Mouse (Mus musculus) neutrophil, adult 59 days (primary cell): Measurements from ENCODE around the gene Olfr651. TPM values are rescaled to one million over a fixed set of nuclear protein-coding genes. Genes with fewer than 3 reads are reported as not detected.

Experiments
- total RNA-seq, 2 experiments: library from RNA; stranded (reverse); gene quantifications; 1 replicate in 1 of 2; 2 replicates in 1 of 2; pipeline ENCODE4 v1.2.4; 2023

Olfr651 gene
- total RNA-seq, result not detected

GRCm38 (mm10) chr7:104549833-104550232 lies at the start of gene Olfr651:
Olfr651 (plus strand) TSS chr7:104550133.

GRCm38 (mm10) chr7:104507421-104508065 lies 42.4 kb upstream of the Olfr651 start, which contains the start of gene Trim30d:
Trim30d (minus strand) TSS chr7:104507849.

GRCm38 (mm10) chr7:104560601-104561000 lies 10.7 kb downstream of the Olfr651 start, which contains the start of gene Olfr652:
Olfr652 (plus strand) TSS chr7:104560901.

GRCm38 (mm10) chr7:104577014-104577413 lies 27.1 kb downstream of the Olfr651 start, which contains the start of gene Olfr653:
Olfr653 (plus strand) TSS chr7:104577314.

GRCm38 (mm10) chr7:104586725-104587124 lies 36.8 kb downstream of the Olfr651 start, which contains the start of gene Olfr654:
Olfr654 (plus strand) TSS chr7:104587025.

GRCm38 (mm10) chr7:104601679-104602078 lies 51.7 kb downstream of the Olfr651 start, which contains the start of gene Olfr655:
Olfr655 (minus strand) TSS chr7:104601779.

Other genes starting within 250 kb of the Olfr651 start
- gene Trim12a, start 234.7 kb upstream of the Olfr651 start, total RNA-seq, result 10 to 100 TPM; 60.5 to 62.7 TPM
- gene Trim34b, start 220.7 kb upstream of the Olfr651 start, total RNA-seq, result 1 to 10 TPM; 1.5 to 1.6 TPM
- gene Trim12c, start 196.8 kb upstream of the Olfr651 start, total RNA-seq, result 10 to 100 TPM; 29.1 to 32.0 TPM
- 10 to 100 TPM; 55.8 to 60.5 TPM for gene Trim30b, start 180.2 kb upstream of the Olfr651 start, total RNA-seq
- gene Trim30c, start 149.3 kb upstream of the Olfr651 start, total RNA-seq, result under 1 TPM; 0.64 to 0.73 TPM
- gene Trim30a, start 84.9 kb upstream of the Olfr651 start, total RNA-seq, result 10 to 100 TPM; 39.9 to 50.2 TPM
- gene Trim30d, start 42.3 kb upstream of the Olfr651 start, total RNA-seq, result 10 to 100 TPM in 1 of 2 experiments, 1 to 10 TPM in 1; 9.8 to 10.1 TPM
- gene Olfr652, start 10.8 kb downstream of the Olfr651 start, total RNA-seq, result not detected
- not detected for gene Olfr653, start 27.2 kb downstream of the Olfr651 start, total RNA-seq
- not detected for gene Olfr654, start 36.9 kb downstream of the Olfr651 start, total RNA-seq
- gene Olfr655, start 51.6 kb downstream of the Olfr651 start, total RNA-seq, result not detected
- under 1 TPM in 1 of 2 experiments, not detected in 1; 0.09 TPM for gene Olfr656, start 63.8 kb downstream of the Olfr651 start, total RNA-seq
- gene Olfr657, start 74.7 kb downstream of the Olfr651 start, total RNA-seq, result not detected
- not detected for gene Olfr658, start 97.2 kb downstream of the Olfr651 start, total RNA-seq
- not detected for gene Olfr659, start 116.6 kb downstream of the Olfr651 start, total RNA-seq
- gene Olfr661, start 136.4 kb downstream of the Olfr651 start, total RNA-seq, result not detected
- gene Usp17le, start 227.3 kb downstream of the Olfr651 start, total RNA-seq, result not detected